Mouse (Mus musculus) right cerebral cortex, postnatal 10 days (tissue): ENCODE measurements around the gene Elob.

Experiments
- DNase-seq, 2 experiments: peaks; one replicate each; pipeline ENCODE4 v3.0.0; 2021; ENCODE audit warnings: low spot score in 2 of 2

Gene Elob

GRCm38 (mm10) chr17:23785561-23786471 is 43.1 kb downstream of the Elob start, which contains the start of gene Flywch2:
Flywch2 (minus strand) TSS chr17:23786081.
- peak; percentile 94 to 96 for DNase-seq

- no peak for DNase-seq
Observed at GRCm38 (mm10) chr17:23783352-23783751, 45.6 kb downstream of the Elob start.

- no peak for DNase-seq
Observed at GRCm38 (mm10) chr17:23778447-23778846, 50.5 kb downstream of the Elob start.

- DNase-seq, result no peak
Observed at GRCm38 (mm10) chr17:23777141-23777540, 51.8 kb downstream of the Elob start.

DNA sequence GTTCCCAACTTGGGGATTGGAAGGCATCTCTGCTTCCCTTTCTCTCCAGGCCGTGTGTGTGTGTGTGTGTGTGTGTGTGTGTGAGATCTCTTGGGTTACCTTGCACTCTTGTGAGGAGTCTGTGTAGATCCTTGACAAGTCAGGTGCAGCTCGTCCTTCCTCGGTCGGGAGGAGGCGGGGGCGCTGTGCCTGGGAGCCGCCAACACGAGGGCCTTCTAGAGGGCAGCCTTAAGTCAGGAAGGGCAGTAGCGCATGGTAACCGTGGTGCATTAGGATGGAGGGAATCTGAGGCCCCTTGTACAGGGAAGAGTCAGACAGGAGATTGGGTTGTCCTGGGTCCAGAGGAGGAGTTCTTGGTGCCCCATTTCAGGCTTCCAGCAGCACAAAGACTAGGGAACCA is 52.7 kb downstream of the Elob start:
- DNase-seq, result no peak
